Mouse (Mus musculus): ENCODE results near the gene Rps29.

Rps29 gene

GRCm38 (mm10) chr12:69127626-69128025, 31.4 kb downstream of the Rps29 start:
- DNase-seq = no peak

DNA sequence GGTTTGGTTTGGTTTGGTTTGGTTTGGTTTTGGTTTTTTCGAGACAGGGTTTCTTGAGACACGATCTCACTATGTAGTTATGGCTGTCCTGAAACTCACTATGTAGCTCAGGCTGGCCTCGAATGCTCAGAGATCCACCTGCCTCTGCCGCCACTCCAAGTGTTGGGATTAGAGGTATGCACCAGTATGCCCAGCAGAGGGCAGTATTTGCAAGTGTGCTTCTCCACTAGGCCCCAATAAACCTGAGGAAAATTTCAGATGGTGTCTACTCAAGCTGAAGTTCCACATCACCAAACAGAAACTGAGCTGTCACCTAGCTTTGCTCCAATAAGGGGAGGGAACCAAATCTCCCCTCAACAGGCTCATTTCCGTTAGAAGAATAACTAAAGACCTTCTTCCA, 31.8 kb downstream of the Rps29 start:
- peak; percentile 44 for DNase-seq

DNA sequence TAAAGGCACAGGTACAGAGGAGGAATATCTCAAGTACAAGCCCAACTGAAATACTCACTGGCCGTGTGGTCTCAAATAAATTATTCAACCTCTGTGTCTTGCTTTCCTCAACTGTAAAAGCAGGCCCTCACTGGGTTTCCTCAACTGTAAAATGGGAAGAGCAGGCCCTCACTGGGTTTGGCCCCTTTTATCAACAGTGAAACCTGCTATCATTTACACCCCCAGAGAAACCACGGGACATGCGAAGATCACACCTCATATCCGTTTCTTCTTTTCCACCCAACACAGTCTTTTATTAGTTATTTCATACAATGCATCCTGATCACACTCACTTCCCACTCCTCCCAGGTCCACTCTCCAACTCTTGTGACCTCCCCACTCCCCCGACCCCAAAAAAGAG, 33.9 kb downstream of the Rps29 start:
- DNase-seq = no peak

DNA sequence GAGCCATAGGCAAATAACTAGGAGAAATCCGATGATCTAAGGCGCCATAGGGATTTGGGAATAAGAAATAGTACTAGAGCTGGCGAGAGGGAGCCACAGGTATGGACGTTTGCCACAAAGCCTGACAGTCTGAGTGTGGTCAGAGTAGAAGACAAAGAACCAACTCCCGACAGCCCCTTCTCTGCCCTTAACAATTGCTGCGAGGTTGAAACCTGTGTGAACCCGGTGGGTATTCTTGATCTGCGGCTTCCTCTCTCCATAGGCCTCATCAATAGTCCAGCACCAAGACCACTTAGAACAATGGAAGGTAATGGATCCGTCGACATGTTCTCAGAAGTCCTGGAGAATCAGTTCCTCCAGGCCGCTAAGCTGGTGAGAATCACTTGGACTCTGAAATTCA, 36.2 kb downstream of the Rps29 start:
- no peak for DNase-seq

- no peak for DNase-seq
Observed at GRCm38 (mm10) chr12:69119908-69120307, 39.1 kb downstream of the Rps29 start.

Data from thymus, postnatal 25 days (tissue).